Mouse (Mus musculus): Measurements from ENCODE around the gene Dbp. TPM values are rescaled to one million over a fixed set of nuclear protein-coding genes. Genes with fewer than 3 reads are reported as not detected.

Gene Dbp
- polyA plus RNA-seq, 1 experiment from 2014 or later: 6.8 TPM

GRCm38 (mm10) chr7:45705443-45705864 lies 566 bp downstream of the Dbp start:
- DNase-seq (ENCODE audit: low spot score) (no peak), ATAC-seq (no peak; the same call in 1 of the 2 replicates)
- WGBS: under 1% methylated on average over 21 of the region's 21 CpGs

GRCm38 (mm10) chr7:45705873-45706281 lies 989 bp downstream of the Dbp start:
- H3K4me1 ChIP-seq (ENCODE audit: insufficient read depth, low read depth, low read length): peaks cover 33% of the 10 kb centered on the region
- no peaks in the 10 kb centered on the region for H3K9me3 ChIP-seq (ENCODE audit: low read length)
- ATAC-seq (no peak), DNase-seq (ENCODE audit: low spot score) (peak; percentile 70)
- H3K4me3 ChIP-seq (ENCODE audit: low read depth, low read length): peak overlapping the region; percentile 51
- H3K27ac ChIP-seq (ENCODE audit: low read length): peak overlapping the region; percentile 85
- peak overlapping the region; percentile 70 for H3K9ac ChIP-seq (replicated peaks; ENCODE audit: low read depth)
- peaks cover 7% of the 10 kb centered on the region; the same call in 1 of the 2 replicates for H3K36me3 ChIP-seq (ENCODE audit: insufficient read depth, low read length)
- H3K4me2 ChIP-seq (replicated peaks; ENCODE audit: low read depth, low read length): peak overlapping the region; percentile 95
- no peaks in the 10 kb centered on the region for H3K27me3 ChIP-seq (replicated peaks; ENCODE audit: insufficient read depth, low read length)
- WGBS: 7% methylated on average over 7 of the region's 7 CpGs
- TF ChIP-seq CTCF (IDR thresholded peaks at IDR 0.05) (no peak), EP300 (IDR thresholded peaks at IDR 0.05) (no peak)

More at GRCm38 (mm10) chr7:45705443-45705864, 566 bp downstream of the Dbp start:
- H3K4me3 ChIP-seq (ENCODE audit: low read depth, low read length): peak overlapping the region; percentile 51
- 0 out of 2 replicates have a peak, but pooled peaks cover 3% of the 10 kb centered on the region for H3K36me3 ChIP-seq (ENCODE audit: insufficient read depth, low read length)
- peak overlapping the region; percentile 70 for H3K27ac ChIP-seq (ENCODE audit: low read length)
- peak overlapping the region; percentile 39; the same call in 1 of the 2 replicates for H3K9ac ChIP-seq (replicated peaks; ENCODE audit: low read depth)
- TF ChIP-seq EP300 (IDR thresholded peaks at IDR 0.05) (no peak), CTCF (IDR thresholded peaks at IDR 0.05) (peak; percentile 24; the same call in 1 of the 2 replicates)
- H3K9me3 ChIP-seq (ENCODE audit: low read length): no peaks in the 10 kb centered on the region
- H3K27me3 ChIP-seq (replicated peaks; ENCODE audit: insufficient read depth, low read length): peaks cover 1% of the 10 kb centered on the region; the same call in 1 of the 2 replicates
- peak overlapping the region; percentile 95 for H3K4me2 ChIP-seq (replicated peaks; ENCODE audit: low read depth, low read length)
- H3K4me1 ChIP-seq (ENCODE audit: insufficient read depth, low read depth, low read length): peaks cover 36% of the 10 kb centered on the region

GRCm38 (mm10) chr7:45706721-45707241 lies 1.9 kb downstream of the Dbp start:
- Histone ChIP-seq H3K9me3 (ENCODE audit: low read length) (no peaks in the 10 kb centered on the region), H3K4me2 (replicated peaks; ENCODE audit: low read depth, low read length) (peak overlapping the region; percentile 95), H3K4me1 (ENCODE audit: insufficient read depth, low read depth, low read length) (peaks cover 33% of the 10 kb centered on the region), H3K27me3 (replicated peaks; ENCODE audit: insufficient read depth, low read length) (no peaks in the 10 kb centered on the region), H3K27ac (ENCODE audit: low read length) (peak overlapping the region; percentile 85), H3K36me3 (ENCODE audit: insufficient read depth, low read length) (peaks cover 8% of the 10 kb centered on the region), H3K4me3 (ENCODE audit: low read depth, low read length) (peak overlapping the region; percentile 51), H3K9ac (replicated peaks; ENCODE audit: low read depth) (peak overlapping the region; percentile 70)
- peak; percentile 14 for ATAC-seq
- WGBS: under 1% methylated on average over 37 of the region's 45 CpGs
- TF ChIP-seq EP300 (IDR thresholded peaks at IDR 0.05) (no peak), CTCF (IDR thresholded peaks at IDR 0.05) (peak; percentile 13; the same call in 1 of the 2 replicates)
- peak; percentile 87 for DNase-seq (ENCODE audit: low spot score)

GRCm38 (mm10) chr7:45707375-45707967 lies 2.6 kb downstream of the Dbp start:
- H3K9me3 ChIP-seq (ENCODE audit: low read length): no peaks in the 10 kb centered on the region
- no peak; the same call in 1 of the 2 replicates for TF ChIP-seq EP300 (IDR thresholded peaks at IDR 0.05)
- no peak for TF ChIP-seq CTCF (IDR thresholded peaks at IDR 0.05)
- H3K9ac ChIP-seq (replicated peaks; ENCODE audit: low read depth): peak overlapping the region; percentile 42; the same call in 1 of the 2 replicates
- H3K4me3 ChIP-seq (ENCODE audit: low read depth, low read length): peak overlapping the region; percentile 51
- H3K27me3 ChIP-seq (replicated peaks; ENCODE audit: insufficient read depth, low read length): no peaks in the 10 kb centered on the region
- peaks cover 8% of the 10 kb centered on the region for H3K36me3 ChIP-seq (ENCODE audit: insufficient read depth, low read length)
- WGBS: under 1% methylated on average over 27 of the region's 27 CpGs
- ATAC-seq (peak; percentile 60), DNase-seq (ENCODE audit: low spot score) (peak; percentile 97)
- peak overlapping the region; percentile 95 for H3K4me2 ChIP-seq (replicated peaks; ENCODE audit: low read depth, low read length)
- peak overlapping the region; percentile 85 for H3K27ac ChIP-seq (ENCODE audit: low read length)
- peaks cover 33% of the 10 kb centered on the region for H3K4me1 ChIP-seq (ENCODE audit: insufficient read depth, low read depth, low read length)

- H3K9me3 ChIP-seq (ENCODE audit: low read length): no peaks in the 10 kb centered on the region
- no peak overlapping the region for H3K4me3 ChIP-seq (ENCODE audit: low read depth, low read length)
- H3K27ac ChIP-seq (ENCODE audit: low read length): peak overlapping the region; percentile 85; the same call in 1 of the 2 replicates
- H3K9ac ChIP-seq (replicated peaks; ENCODE audit: low read depth): no peak overlapping the region
- ATAC-seq (no peak), DNase-seq (ENCODE audit: low spot score) (peak; percentile 34)
- peaks cover 33% of the 10 kb centered on the region for H3K4me1 ChIP-seq (ENCODE audit: insufficient read depth, low read depth, low read length)
- 28% methylated on average over 13 of the region's 13 CpGs for WGBS
- peak overlapping the region; percentile 95 for H3K4me2 ChIP-seq (replicated peaks; ENCODE audit: low read depth, low read length)
- peaks cover 15% of the 10 kb centered on the region for H3K36me3 ChIP-seq (ENCODE audit: insufficient read depth, low read length)
- TF ChIP-seq EP300 (IDR thresholded peaks at IDR 0.05) (no peak), CTCF (IDR thresholded peaks at IDR 0.05) (no peak)
- H3K27me3 ChIP-seq (replicated peaks; ENCODE audit: insufficient read depth, low read length): no peaks in the 10 kb centered on the region
Measured at GRCm38 (mm10) chr7:45708221-45708761, 3.4 kb downstream of the Dbp start.

- H3K27ac ChIP-seq (ENCODE audit: low read length): no peak overlapping the region
- 29% methylated on average over 6 of the region's 6 CpGs for WGBS
- no peak for ATAC-seq
Measured at GRCm38 (mm10) chr7:45709036-45709435, 4.1 kb downstream of the Dbp start.

More at GRCm38 (mm10) chr7:45709036-45709435, 4.1 kb downstream of the Dbp start:
- DNase-seq (ENCODE audit: low spot score): no peak
- Histone ChIP-seq H3K4me3 (ENCODE audit: low read depth, low read length) (no peak overlapping the region), H3K9ac (replicated peaks; ENCODE audit: low read depth) (no peak overlapping the region), H3K36me3 (ENCODE audit: insufficient read depth, low read length) (peaks cover 17% of the 10 kb centered on the region), H3K27me3 (replicated peaks; ENCODE audit: insufficient read depth, low read length) (no peaks in the 10 kb centered on the region), H3K4me1 (ENCODE audit: insufficient read depth, low read depth, low read length) (peaks cover 28% of the 10 kb centered on the region), H3K9me3 (ENCODE audit: low read length) (no peaks in the 10 kb centered on the region), H3K4me2 (replicated peaks; ENCODE audit: low read depth, low read length) (no peak overlapping the region)
- TF ChIP-seq CTCF (IDR thresholded peaks at IDR 0.05): no peak
- no peak for TF ChIP-seq EP300 (IDR thresholded peaks at IDR 0.05)
